Mouse (Mus musculus): ENCODE measurements around the gene Irf2bpl. TPM values are rescaled to one million over a fixed set of nuclear protein-coding genes. Genes with fewer than 3 reads are reported as not detected.
A peak's percentile ranks its signal among the peaks of the same experiment; 100 is the strongest.

Gene Irf2bpl
- total and polyA plus RNA-seq, 2 experiments, result 6.8 to 10.8 TPM

GRCm38 (mm10) chr12:86832551-86833182 is 51.9 kb downstream of the Irf2bpl start:
- no peaks in the 10 kb centered on the region for H3K79me2 ChIP-seq (ENCODE audit: control insufficient read depth, insufficient read depth, low read length)
- TF ChIP-seq CTCF (IDR thresholded peaks at IDR 0.05; ENCODE audit: low read depth, low read length), result no peak
- TF ChIP-seq POLR2A (IDR thresholded peaks at IDR 0.05; ENCODE audit: extremely low read depth, insufficient read depth, low read length), result no peak
- peak overlapping the region; percentile 18; the same call in 1 of the 2 replicates for H3K27ac ChIP-seq (replicated peaks; ENCODE audit: insufficient read depth, low read depth, low read length)
- H3K4me1 ChIP-seq (ENCODE audit: control insufficient read depth, insufficient read depth, low read length), result peaks cover 23% of the 10 kb centered on the region
- H3K36me3 ChIP-seq (ENCODE audit: control insufficient read depth, insufficient read depth, low read length), result no peaks in the 10 kb centered on the region
- DNase-seq (ENCODE audit: extremely low read depth, low read depth, low spot score), result peak; percentile 38
- H3K9ac ChIP-seq (ENCODE audit: low read depth, low read length), result no peak overlapping the region
- 61% methylated on average over 11 of the region's 11 CpGs for WGBS
- no peak overlapping the region for H3K4me3 ChIP-seq (ENCODE audit: insufficient read depth, low read depth, low read length)
- H3K27me3 ChIP-seq (ENCODE audit: control insufficient read depth, insufficient read depth, low read length), result no peaks in the 10 kb centered on the region

GRCm38 (mm10) chr12:86831591-86832550 is 52.7 kb downstream of the Irf2bpl start:
- H3K79me2 ChIP-seq (ENCODE audit: control insufficient read depth, insufficient read depth, low read length), result no peaks in the 10 kb centered on the region
- WGBS, result 33% methylated on average over 32 of the region's 32 CpGs
- no peaks in the 10 kb centered on the region for H3K36me3 ChIP-seq (ENCODE audit: control insufficient read depth, insufficient read depth, low read length)
- H3K9ac ChIP-seq (ENCODE audit: low read depth, low read length), result peak overlapping the region; percentile 68
- DNase-seq (ENCODE audit: extremely low read depth, low read depth, low spot score), result peak; percentile 43
- peaks cover 23% of the 10 kb centered on the region for H3K4me1 ChIP-seq (ENCODE audit: control insufficient read depth, insufficient read depth, low read length)
- TF ChIP-seq POLR2A (IDR thresholded peaks at IDR 0.05; ENCODE audit: extremely low read depth, insufficient read depth, low read length) (no peak), CTCF (IDR thresholded peaks at IDR 0.05; ENCODE audit: low read depth, low read length) (peak; percentile 12; the same call in 1 of the 2 replicates)
- H3K4me3 ChIP-seq (ENCODE audit: insufficient read depth, low read depth, low read length), result peak overlapping the region; percentile 17; the same call in 1 of the 2 replicates
- H3K27me3 ChIP-seq (ENCODE audit: control insufficient read depth, insufficient read depth, low read length), result no peaks in the 10 kb centered on the region
- peak overlapping the region; percentile 53 for H3K27ac ChIP-seq (replicated peaks; ENCODE audit: insufficient read depth, low read depth, low read length)

Other genes starting within 250 kb of the Irf2bpl start
- gene Vash1, start 206.1 kb downstream of the Irf2bpl start, total RNA-seq (2014; rRNA removed), result 0.74 and 0.94 TPM in 2 replicates
- gene Vash1, start 206.1 kb downstream of the Irf2bpl start, polyA plus RNA-seq (2012; rRNA removed), result 0.80 and 0.88 TPM in 2 replicates
- 1.1 and 1.7 TPM in 2 replicates for gene Angel1, start 158.3 kb downstream of the Irf2bpl start, total RNA-seq (2014; rRNA removed)
- 4.1 and 5.2 TPM in 2 replicates for gene Angel1, start 158.3 kb downstream of the Irf2bpl start, polyA plus RNA-seq (2012; rRNA removed)
- gene Lrrc74a, start 150.4 kb downstream of the Irf2bpl start, total RNA-seq (2014; rRNA removed), result not detected in 2 replicates
- gene Lrrc74a, start 150.4 kb downstream of the Irf2bpl start, polyA plus RNA-seq (2012; rRNA removed), result not detected in 2 replicates
- 15.7 and 26.4 TPM in 2 replicates for gene Cipc, start 62.2 kb upstream of the Irf2bpl start, total RNA-seq (2014; rRNA removed)
- gene Cipc, start 62.2 kb upstream of the Irf2bpl start, polyA plus RNA-seq (2012; rRNA removed), result 28.4 and 36.0 TPM in 2 replicates
- gene Zdhhc22, start 105.6 kb upstream of the Irf2bpl start, total RNA-seq (2014; rRNA removed), result not detected in 2 replicates
- not detected in 2 replicates for gene Zdhhc22, start 105.6 kb upstream of the Irf2bpl start, polyA plus RNA-seq (2012; rRNA removed)
- gene Tmem63c, start 136.5 kb upstream of the Irf2bpl start, total RNA-seq (2014; rRNA removed), result not detected in 2 replicates
- gene Tmem63c, start 136.5 kb upstream of the Irf2bpl start, polyA plus RNA-seq (2012; rRNA removed), result not detected in 2 replicates
- gene Ngb, start 217.7 kb upstream of the Irf2bpl start, total RNA-seq (2014; rRNA removed), result 0.13 and 0.18 TPM in 2 replicates
- gene Ngb, start 217.7 kb upstream of the Irf2bpl start, polyA plus RNA-seq (2012; rRNA removed), result 0.19 and 0.23 TPM in 2 replicates